Mouse (Mus musculus): Measurements from ENCODE around the gene Anp32a.

Gene Anp32a

GRCm38 (mm10) chr9:62341123-62341486 lies at the start of gene Anp32a:
Anp32a (plus strand) TSS chr9:62341293.
- DNase-seq: peak; percentile 99

DNA sequence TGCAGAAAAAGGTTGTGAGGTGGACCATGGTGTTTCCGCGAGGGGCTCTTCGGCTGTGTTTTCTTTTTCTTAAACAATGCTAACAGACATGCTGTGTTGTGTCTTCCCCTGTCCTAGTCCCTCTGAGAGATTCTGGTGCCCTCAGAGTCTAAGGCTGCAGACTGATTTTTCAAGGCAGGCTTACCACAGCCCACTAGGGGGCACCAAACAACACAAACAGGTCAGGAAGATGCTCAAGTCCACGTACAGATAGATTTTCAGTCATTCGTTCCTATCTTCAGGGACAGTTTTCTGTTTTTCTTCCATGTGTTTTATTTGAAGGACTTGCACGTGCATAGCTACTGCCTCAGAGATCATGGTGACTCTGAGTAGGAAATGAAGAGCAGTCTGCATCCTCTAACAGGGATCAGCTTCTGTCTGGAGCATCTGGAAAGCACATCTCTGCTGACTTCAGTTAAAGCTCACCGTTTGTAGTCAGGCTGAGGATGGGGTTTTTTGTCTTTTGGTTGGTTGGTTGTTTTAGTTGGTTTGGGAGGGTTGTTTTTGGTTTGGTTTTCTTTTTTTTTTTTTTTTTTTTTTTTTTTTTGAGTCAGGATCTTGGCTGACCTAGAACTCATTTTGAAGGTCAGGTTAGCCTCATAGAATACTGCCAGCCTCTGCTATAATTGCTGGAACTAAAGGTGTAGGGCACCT lies 45.9 kb upstream of the Anp32a start:
- DNase-seq: peak; percentile 93

DNA sequence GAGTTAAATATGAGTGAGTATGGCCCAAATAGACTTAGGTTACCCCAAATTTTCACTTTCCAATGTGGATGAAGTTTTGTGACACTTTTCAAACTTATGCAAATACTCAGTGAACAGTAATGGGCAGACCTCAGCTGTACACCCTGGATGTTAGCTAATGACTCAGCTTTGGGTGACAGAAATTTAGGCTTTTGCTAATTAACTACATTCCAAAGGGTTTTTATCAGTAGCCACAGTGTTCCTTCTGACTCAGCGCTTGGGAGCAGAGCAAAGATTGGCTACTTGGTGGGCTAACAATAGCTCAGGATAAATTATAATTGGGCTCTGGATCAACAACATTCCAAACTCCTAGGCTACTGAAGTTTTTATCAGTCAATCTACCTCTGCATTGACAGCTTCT lies 44.2 kb upstream of the Anp32a start:
- DNase-seq: no peak

GRCm38 (mm10) chr9:62315556-62315955 lies 25.5 kb upstream of the Anp32a start:
- DNase-seq: no peak

GRCm38 (mm10) chr9:62318729-62319128 lies 22.4 kb upstream of the Anp32a start:
- no peak for DNase-seq

GRCm38 (mm10) chr9:62323816-62324215 lies 17.3 kb upstream of the Anp32a start:
- DNase-seq: no peak

GRCm38 (mm10) chr9:62325965-62326364 lies 15.1 kb upstream of the Anp32a start:
- no peak for DNase-seq

GRCm38 (mm10) chr9:62334298-62334825 lies 6.7 kb upstream of the Anp32a start:
- DNase-seq: no peak

- peak; percentile 14 for DNase-seq
These were observed 5.7 kb upstream of the Anp32a start for GRCm38 (mm10) chr9:62335396-62335795.

- peak; percentile 87 for DNase-seq
These were observed 3.0 kb upstream of the Anp32a start for GRCm38 (mm10) chr9:62337924-62338635.

GRCm38 (mm10) chr9:62338636-62339191 lies 2.4 kb upstream of the Anp32a start:
- DNase-seq: peak; percentile 51

DNA sequence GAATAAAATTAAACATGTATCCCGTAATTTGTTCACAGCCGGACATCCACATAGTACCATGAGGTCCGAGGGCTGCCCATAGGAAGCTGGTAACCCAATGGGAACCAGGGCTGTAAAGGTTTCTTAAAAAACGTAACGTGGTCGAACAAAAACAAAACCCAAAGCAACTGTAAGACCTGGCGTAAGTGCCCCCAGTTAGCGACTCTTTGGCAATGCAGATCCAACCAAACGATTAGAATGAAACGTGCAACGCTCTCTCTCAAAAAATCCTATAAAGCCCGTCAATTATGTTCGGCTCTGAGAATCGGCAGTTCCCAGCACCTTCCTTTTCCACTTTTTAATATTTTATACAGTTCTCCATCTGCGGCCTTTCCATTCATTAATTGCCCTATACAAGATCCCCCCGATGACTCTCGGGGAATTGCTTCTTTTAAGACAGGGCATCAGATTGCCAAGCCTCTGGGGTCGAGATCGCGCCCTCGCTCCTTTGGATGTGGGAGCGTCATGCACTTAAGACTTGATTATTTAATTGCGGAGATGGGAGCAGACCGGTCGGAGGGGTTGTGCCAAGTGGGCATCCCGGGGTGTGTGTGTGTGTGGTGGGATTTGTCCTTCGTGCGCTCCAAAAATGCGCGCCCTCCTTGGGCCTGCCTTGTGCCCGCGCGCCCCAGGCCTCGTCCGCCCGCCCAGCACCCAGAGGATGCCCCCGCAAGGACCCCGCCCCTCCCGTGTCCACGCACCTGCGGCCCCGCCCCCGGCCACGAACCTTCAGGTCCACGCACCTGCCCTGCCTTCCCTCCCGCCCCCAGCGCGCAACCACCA lies 581 bp upstream of the Anp32a start:
- DNase-seq: peak; percentile 53

GRCm38 (mm10) chr9:62341701-62342440 lies 778 bp downstream of the Anp32a start:
- peak; percentile 66 for DNase-seq

DNA sequence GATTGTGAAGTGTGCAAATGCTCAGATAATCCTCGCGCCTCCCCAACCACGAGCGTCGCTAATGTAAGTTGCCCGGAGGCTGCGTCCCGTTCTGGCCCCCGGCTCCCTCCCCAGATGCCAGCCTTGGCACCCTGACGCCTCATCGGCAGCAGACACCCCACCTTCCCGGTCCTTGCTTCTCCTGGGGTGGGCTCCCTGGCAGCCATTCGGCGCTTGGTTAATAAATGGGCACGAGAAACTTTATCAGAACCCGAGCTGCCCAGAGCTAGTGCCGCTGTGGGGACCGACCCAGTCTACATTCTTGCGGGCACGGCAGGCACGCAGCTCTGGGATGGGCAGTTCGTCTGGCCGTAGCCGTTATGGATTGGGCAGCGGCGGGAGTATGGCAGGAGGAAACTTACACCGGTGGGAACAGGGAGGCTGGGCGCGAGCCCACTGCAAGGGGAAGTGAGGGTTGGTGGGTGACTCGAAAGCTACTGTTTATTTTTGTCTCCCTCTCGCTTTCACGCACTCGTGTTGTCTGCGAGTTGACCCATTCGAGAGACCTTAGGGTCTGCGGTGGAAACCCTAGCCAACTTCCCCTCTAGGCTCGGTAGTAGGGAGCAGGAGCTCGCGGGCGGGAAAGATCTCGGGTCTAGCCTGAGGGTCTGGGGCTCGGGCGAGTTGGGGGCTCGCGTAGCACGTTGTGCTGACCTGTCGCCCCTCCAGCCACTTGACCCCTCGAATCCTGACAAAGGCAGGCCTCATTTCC lies 1.5 kb downstream of the Anp32a start:
- peak; percentile 71 for DNase-seq

DNA sequence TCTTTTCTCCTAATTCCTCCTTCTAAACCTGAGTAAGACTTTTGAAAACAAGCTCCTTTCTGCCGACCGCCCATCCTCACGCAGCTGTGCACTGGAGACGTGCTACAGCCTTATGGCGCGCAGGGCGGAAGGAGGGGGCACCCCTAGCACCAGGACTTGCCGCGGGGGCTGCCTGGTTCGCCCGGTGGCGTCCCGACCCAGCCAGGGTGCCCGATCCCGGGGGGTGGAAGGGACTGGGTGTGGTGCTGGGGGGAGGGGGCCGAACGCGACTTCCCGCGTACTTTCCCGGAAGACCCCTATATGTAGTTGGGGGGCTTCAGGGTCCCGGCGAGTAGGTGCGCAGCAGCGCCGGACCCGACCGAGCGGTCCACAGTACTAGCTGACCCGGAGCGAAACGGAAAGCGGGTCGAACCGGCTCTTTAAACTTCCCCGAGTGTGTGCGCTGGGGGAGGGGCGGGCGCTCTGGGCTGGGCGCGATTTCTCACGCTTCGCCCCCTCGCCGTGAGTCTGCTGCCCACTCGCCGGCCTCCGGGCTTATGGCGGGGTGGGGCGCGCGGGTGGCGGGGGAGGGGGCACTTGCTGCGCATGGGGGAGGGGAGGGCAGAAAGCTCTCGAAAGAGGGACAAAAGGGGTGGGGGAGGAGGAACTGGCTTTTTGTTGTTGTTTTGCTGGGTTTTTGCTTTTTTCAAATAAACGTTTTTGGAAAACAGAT lies 2.3 kb downstream of the Anp32a start:
- peak; percentile 73 for DNase-seq

GRCm38 (mm10) chr9:62343904-62344491 lies 2.9 kb downstream of the Anp32a start:
- DNase-seq: no peak

- peak; percentile 75 for DNase-seq
These were observed 3.5 kb downstream of the Anp32a start for GRCm38 (mm10) chr9:62344545-62344944.

DNA sequence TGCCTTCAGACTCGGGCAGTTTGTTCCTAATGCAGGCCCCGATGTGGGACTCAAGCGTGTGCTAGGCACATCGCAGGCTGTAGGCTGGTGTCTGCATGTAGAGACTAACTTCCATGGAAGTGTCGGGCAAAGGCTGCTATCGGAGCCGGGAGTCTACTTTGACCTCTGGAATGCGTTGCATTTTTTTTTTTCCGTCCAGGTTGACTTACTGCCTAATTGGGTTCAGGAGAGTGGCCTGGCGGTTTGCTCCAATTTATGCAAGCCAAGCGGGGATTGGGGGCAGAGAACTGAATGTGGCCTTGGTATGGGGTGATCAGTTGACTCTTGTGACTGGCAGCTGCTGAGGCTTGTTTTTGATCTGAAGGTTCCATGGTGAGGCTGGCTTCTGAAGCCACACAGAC lies 4.0 kb downstream of the Anp32a start:
- DNase-seq: no peak

- DNase-seq: peak; percentile 54
These were observed 4.7 kb downstream of the Anp32a start for GRCm38 (mm10) chr9:62345633-62346387.

DNA sequence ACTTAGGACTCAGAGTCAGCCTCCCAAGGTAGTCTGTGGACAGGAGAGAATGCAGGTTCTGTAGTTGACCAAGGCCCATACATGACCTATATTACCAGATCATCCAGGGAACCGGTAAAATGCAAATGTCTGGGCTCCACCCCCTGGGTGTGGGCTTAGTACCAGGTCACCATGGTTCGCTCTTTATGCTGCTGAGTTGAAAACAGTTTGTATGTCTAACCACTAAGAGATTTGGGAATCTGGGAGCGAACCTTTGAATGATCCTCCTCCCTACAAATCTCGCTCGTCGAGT lies 5.2 kb downstream of the Anp32a start:
- no peak for DNase-seq
